Mouse (Mus musculus): ENCODE results near the gene Nrsn2. TPM values are rescaled to one million over a fixed set of nuclear protein-coding genes. Genes with fewer than 3 reads are reported as not detected.

The Nrsn2 gene
- polyA plus RNA-seq, 1 experiment, result not detected

- TF ChIP-seq CTCF (IDR thresholded peaks at IDR 0.05; ENCODE audit: control insufficient read depth, insufficient read depth, insufficient read length) (no peak), MAX (IDR thresholded peaks at IDR 0.05) (no peak), USF1 (IDR thresholded peaks at IDR 0.05; ENCODE audit: low read depth) (no peak), FOSL1 (IDR thresholded peaks at IDR 0.05; ENCODE audit: insufficient read depth, low read length, poor library complexity, severe bottlenecking) (no peak), MYOG (IDR thresholded peaks at IDR 0.05; ENCODE audit: control insufficient read depth, extremely low read depth, insufficient read length) (no peak), CEBPB (IDR thresholded peaks at IDR 0.05; ENCODE audit: low read depth) (no peak), MYOD1 (IDR thresholded peaks at IDR 0.05; ENCODE audit: control insufficient read depth, insufficient read length, low read depth) (no peak)
- H3K27me3 ChIP-seq (ENCODE audit: control insufficient read depth, insufficient read depth, insufficient read length), result no peaks in the 10 kb centered on the region
- H3K79me2 ChIP-seq (ENCODE audit: control insufficient read depth, insufficient read depth), result peaks cover 20% of the 10 kb centered on the region
- H3K4me3 ChIP-seq (ENCODE audit: insufficient read depth, poor library complexity, severe bottlenecking), result no peak overlapping the region
- H3K79me3 ChIP-seq (ENCODE audit: low read depth), result peaks cover 4% of the 10 kb centered on the region
- no peak overlapping the region for H3ac ChIP-seq (ENCODE audit: control insufficient read depth, insufficient read length, low read depth)
- H3K36me3 ChIP-seq (ENCODE audit: control insufficient read depth, insufficient read depth), result peaks cover 67% of the 10 kb centered on the region
These were observed 51.6 kb downstream of the Nrsn2 start for GRCm38 (mm10) chr2:152324842-152325241.

- H3K79me2 ChIP-seq (ENCODE audit: control insufficient read depth, insufficient read depth), result peaks cover 11% of the 10 kb centered on the region
- no peak overlapping the region for H3ac ChIP-seq (ENCODE audit: control insufficient read depth, insufficient read length, low read depth)
- H3K79me3 ChIP-seq (ENCODE audit: low read depth), result peaks cover under 1% of the 10 kb centered on the region
- peaks cover 71% of the 10 kb centered on the region for H3K36me3 ChIP-seq (ENCODE audit: control insufficient read depth, insufficient read depth)
- TF ChIP-seq CEBPB (IDR thresholded peaks at IDR 0.05; ENCODE audit: low read depth), result no peak
- TF ChIP-seq USF1 (IDR thresholded peaks at IDR 0.05; ENCODE audit: low read depth), result no peak
- no peak for TF ChIP-seq CTCF (IDR thresholded peaks at IDR 0.05; ENCODE audit: control insufficient read depth, insufficient read depth, insufficient read length)
- TF ChIP-seq FOSL1 (IDR thresholded peaks at IDR 0.05; ENCODE audit: insufficient read depth, low read length, poor library complexity, severe bottlenecking), result no peak
- TF ChIP-seq MYOD1 (IDR thresholded peaks at IDR 0.05; ENCODE audit: control insufficient read depth, insufficient read length, low read depth), result no peak
- TF ChIP-seq MYOG (IDR thresholded peaks at IDR 0.05; ENCODE audit: control insufficient read depth, extremely low read depth, insufficient read length), result no peak
- no peak for TF ChIP-seq MAX (IDR thresholded peaks at IDR 0.05)
- no peaks in the 10 kb centered on the region for H3K27me3 ChIP-seq (ENCODE audit: control insufficient read depth, insufficient read depth, insufficient read length)
- H3K4me3 ChIP-seq (ENCODE audit: insufficient read depth, poor library complexity, severe bottlenecking), result no peak overlapping the region
These were observed 52.5 kb downstream of the Nrsn2 start for GRCm38 (mm10) chr2:152323971-152324370.

DNA sequence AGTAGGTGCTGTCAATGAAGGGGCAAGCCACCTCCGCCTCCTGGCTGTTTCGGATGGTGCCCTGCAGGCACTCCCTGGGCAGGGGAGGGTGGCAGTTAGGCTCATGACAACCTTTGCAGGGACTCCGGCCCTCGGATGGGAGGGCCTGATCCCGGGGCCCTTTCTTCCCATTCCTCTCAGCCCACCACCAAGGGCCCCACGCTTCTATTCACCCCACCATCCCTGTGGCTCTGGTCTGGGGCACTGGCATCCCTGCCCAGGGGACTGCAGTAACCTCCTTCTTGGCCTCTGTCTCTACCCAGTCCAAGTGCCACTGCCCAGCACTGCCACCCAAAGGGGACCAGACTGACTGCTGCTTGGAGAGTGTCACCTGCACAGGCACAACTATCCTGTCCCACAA lies 54.2 kb downstream of the Nrsn2 start:
- Histone ChIP-seq H3K27me3 (ENCODE audit: control insufficient read depth, insufficient read depth, insufficient read length) (no peaks in the 10 kb centered on the region), H3K79me3 (ENCODE audit: low read depth) (no peaks in the 10 kb centered on the region), H3K36me3 (ENCODE audit: control insufficient read depth, insufficient read depth) (peaks cover 65% of the 10 kb centered on the region), H3K79me2 (ENCODE audit: control insufficient read depth, insufficient read depth) (peaks cover 7% of the 10 kb centered on the region), H3K4me3 (ENCODE audit: insufficient read depth, poor library complexity, severe bottlenecking) (no peak overlapping the region), H3ac (ENCODE audit: control insufficient read depth, insufficient read length, low read depth) (no peak overlapping the region)
- no peak for TF ChIP-seq FOSL1 (IDR thresholded peaks at IDR 0.05; ENCODE audit: insufficient read depth, low read length, poor library complexity, severe bottlenecking)
- no peak for TF ChIP-seq CTCF (IDR thresholded peaks at IDR 0.05; ENCODE audit: control insufficient read depth, insufficient read depth, insufficient read length)
- TF ChIP-seq MYOG (IDR thresholded peaks at IDR 0.05; ENCODE audit: control insufficient read depth, extremely low read depth, insufficient read length), result no peak
- no peak for TF ChIP-seq USF1 (IDR thresholded peaks at IDR 0.05; ENCODE audit: low read depth)
- TF ChIP-seq MYOD1 (IDR thresholded peaks at IDR 0.05; ENCODE audit: control insufficient read depth, insufficient read length, low read depth), result no peak
- TF ChIP-seq MAX (IDR thresholded peaks at IDR 0.05), result no peak
- TF ChIP-seq CEBPB (IDR thresholded peaks at IDR 0.05; ENCODE audit: low read depth), result no peak

- no peak overlapping the region for H3ac ChIP-seq (ENCODE audit: control insufficient read depth, insufficient read length, low read depth)
- TF ChIP-seq MAX (IDR thresholded peaks at IDR 0.05) (no peak), CEBPB (IDR thresholded peaks at IDR 0.05; ENCODE audit: low read depth) (no peak), FOSL1 (IDR thresholded peaks at IDR 0.05; ENCODE audit: insufficient read depth, low read length, poor library complexity, severe bottlenecking) (no peak), CTCF (IDR thresholded peaks at IDR 0.05; ENCODE audit: control insufficient read depth, insufficient read depth, insufficient read length) (no peak)
- H3K79me2 ChIP-seq (ENCODE audit: control insufficient read depth, insufficient read depth), result peaks cover 7% of the 10 kb centered on the region
- no peak overlapping the region for H3K4me3 ChIP-seq (ENCODE audit: insufficient read depth, poor library complexity, severe bottlenecking)
- peaks cover 62% of the 10 kb centered on the region for H3K36me3 ChIP-seq (ENCODE audit: control insufficient read depth, insufficient read depth)
- no peaks in the 10 kb centered on the region for H3K79me3 ChIP-seq (ENCODE audit: low read depth)
- no peaks in the 10 kb centered on the region for H3K27me3 ChIP-seq (ENCODE audit: control insufficient read depth, insufficient read depth, insufficient read length)
These were observed 54.9 kb downstream of the Nrsn2 start for GRCm38 (mm10) chr2:152321558-152321957.

Other genes starting within 250 kb of the Nrsn2 start
- gene Tcf15, start 233.1 kb downstream of the Nrsn2 start, polyA plus RNA-seq (2012; fragmentation: generic; extraction: Trizol), result not detected
- 37.7 TPM for gene Csnk2a1, start 149.8 kb downstream of the Nrsn2 start, polyA plus RNA-seq (2012; fragmentation: generic; extraction: Trizol)
- 32.7 TPM for gene Tbc1d20, start 82.8 kb downstream of the Nrsn2 start, polyA plus RNA-seq (2012; fragmentation: generic; extraction: Trizol)
- gene Rbck1, start 44.0 kb downstream of the Nrsn2 start, polyA plus RNA-seq (2012; fragmentation: generic; extraction: Trizol), result 65.3 TPM
- 27.6 TPM for gene Trib3, start 32.6 kb downstream of the Nrsn2 start, polyA plus RNA-seq (2012; fragmentation: generic; extraction: Trizol)
- gene Sox12, start 21.4 kb upstream of the Nrsn2 start, polyA plus RNA-seq (2012; fragmentation: generic; extraction: Trizol), result 7.2 TPM
- not detected for gene Zcchc3, start 38.4 kb upstream of the Nrsn2 start, polyA plus RNA-seq (2012; fragmentation: generic; extraction: Trizol)
- 0.09 TPM for gene 6820408C15Rik, start 38.9 kb upstream of the Nrsn2 start, polyA plus RNA-seq (2012; fragmentation: generic; extraction: Trizol)
- gene Defb23, start 88.0 kb upstream of the Nrsn2 start, polyA plus RNA-seq (2012; fragmentation: generic; extraction: Trizol), result not detected
- not detected for gene Defb20, start 100.4 kb upstream of the Nrsn2 start, polyA plus RNA-seq (2012; fragmentation: generic; extraction: Trizol)
- not detected for gene Defb22, start 113.5 kb upstream of the Nrsn2 start, polyA plus RNA-seq (2012; fragmentation: generic; extraction: Trizol)
- gene Defb26, start 135.1 kb upstream of the Nrsn2 start, polyA plus RNA-seq (2012; fragmentation: generic; extraction: Trizol), result not detected
- gene Defb28, start 141.6 kb upstream of the Nrsn2 start, polyA plus RNA-seq (2012; fragmentation: generic; extraction: Trizol), result 0.57 TPM
- gene Defb29, start 163.5 kb upstream of the Nrsn2 start, polyA plus RNA-seq (2012; fragmentation: generic; extraction: Trizol), result not detected
- not detected for gene Gm17416, start 192.7 kb upstream of the Nrsn2 start, polyA plus RNA-seq (2012; fragmentation: generic; extraction: Trizol)
- not detected for gene Defb21, start 196.1 kb upstream of the Nrsn2 start, polyA plus RNA-seq (2012; fragmentation: generic; extraction: Trizol)
- not detected for gene Defb19, start 203.7 kb upstream of the Nrsn2 start, polyA plus RNA-seq (2012; fragmentation: generic; extraction: Trizol)
- not detected for gene Defb45, start 222.8 kb upstream of the Nrsn2 start, polyA plus RNA-seq (2012; fragmentation: generic; extraction: Trizol)
- gene Defb36, start 227.7 kb upstream of the Nrsn2 start, polyA plus RNA-seq (2012; fragmentation: generic; extraction: Trizol), result not detected
- 3.6 TPM for gene Defb25, start 246.4 kb upstream of the Nrsn2 start, polyA plus RNA-seq (2012; fragmentation: generic; extraction: Trizol)

Measured in C2C12 (cell line).